Mouse (Mus musculus) 3T3-L1 (cell line): Measurements from ENCODE around the gene Setd2.

Experiments used
- DNase-seq: peaks from one replicate; pipeline ENCODE4 v3.0.0-alpha.2; 2015; ENCODE audit warnings: low read depth, low spot score

Setd2 gene

DNA sequence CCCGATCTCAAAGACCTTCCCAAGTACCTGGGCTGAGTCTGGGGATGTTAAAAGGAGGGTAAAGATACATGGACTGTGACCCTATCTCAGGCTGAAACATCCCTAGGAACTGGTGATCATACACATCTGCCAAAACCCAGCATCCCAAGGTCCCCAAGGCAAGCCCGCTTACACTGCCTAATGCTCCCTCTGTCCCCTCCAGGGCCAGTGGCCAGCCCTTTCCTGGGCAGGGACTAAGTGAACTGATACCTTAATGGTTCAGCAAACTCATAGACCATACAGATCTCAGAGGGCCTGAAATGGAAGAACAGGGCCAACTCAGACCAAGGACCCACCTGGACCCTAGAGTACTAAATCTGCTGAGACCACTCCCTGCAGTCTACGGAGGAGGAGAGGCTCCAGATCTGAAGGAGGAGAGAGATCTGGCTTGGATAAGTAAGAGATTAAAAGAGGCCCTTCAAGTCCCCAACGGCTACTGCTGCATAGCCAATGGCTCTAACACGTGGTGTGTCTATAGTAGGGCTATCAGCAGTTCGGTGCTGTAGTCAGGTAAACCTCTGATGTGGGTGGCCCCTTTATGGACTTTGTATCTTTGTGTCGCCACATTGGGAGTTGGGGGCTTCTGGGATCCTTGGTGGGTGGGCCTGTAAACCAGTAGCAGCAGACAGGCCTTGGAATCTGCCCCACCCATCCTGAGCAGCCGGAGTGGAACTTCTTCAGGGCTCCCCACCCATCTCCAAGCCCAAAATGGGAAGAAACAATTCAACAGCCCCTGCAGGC, 91.2 kb downstream of the Setd2 start:
- DNase-seq: peak; percentile 42

DNA sequence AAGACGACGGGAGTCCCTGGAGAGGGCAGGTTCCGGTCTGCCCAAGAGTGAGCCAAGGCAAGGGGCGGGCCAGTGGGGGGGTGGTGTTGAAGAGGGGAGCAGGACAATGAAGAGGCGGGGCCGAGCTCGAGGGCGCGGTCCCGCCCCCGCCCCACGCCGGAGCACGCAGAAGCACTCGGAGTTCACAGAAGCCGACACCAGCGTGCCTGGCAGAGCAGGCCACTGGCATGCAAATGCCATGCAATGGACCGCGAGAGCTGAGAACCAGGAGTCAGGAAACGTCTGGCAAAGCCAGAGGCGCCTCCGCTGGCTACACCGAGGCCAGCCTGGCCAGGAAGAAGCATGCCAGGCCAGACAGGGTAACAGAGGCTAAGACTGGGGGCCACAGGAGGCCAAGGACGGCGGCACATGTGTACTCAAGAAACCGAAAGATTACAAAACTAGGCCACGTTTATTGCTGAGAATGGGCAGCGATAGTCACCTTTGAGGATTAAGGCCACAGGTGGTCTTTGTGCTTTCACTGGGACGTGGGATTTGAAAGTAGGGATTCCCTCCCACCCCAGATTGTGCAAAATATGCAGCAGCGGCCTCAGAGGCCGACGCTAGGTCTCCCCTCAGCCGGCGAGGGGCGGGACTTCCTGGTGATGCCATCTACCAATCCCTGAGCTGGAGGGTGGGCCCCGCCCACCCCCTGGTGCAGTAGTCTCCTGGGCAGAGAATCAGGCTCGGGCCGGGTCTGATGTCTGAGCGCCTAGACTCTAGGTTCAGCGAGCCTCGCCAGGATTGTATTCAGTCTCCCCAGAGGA, 92.2 kb downstream of the Setd2 start, which contains the start of gene Nradd:
Gene Nradd (minus strand): TSS at position 92 of the 806 bp plus-strand sequence.
- DNase-seq: peak; percentile 96

DNA sequence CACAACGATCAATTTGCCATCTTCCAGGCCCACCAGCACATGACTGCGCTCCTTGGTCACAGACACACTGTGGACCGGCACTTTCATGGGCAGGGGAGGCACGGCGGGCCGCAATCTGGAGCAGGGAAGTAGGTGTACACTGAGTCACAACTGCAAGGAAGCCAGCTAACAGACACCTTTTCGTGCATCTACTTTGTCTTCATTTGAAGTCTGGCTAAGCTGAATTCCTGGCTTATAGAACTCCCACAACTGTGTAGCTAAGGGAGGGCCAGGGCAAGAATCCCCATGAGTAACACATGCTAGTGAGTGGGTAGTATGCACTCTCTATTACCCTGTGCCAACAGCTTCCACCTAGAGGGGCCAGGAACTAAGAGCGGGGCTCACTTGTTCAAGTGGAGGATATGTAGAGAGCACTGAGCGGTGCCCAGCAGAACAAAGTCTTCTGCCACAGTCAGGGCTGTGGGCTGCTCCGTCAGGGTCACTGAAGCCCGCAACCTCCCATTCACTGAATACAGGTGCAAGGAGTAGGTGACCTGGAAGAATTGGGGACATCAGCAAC, 93.0 kb downstream of the Setd2 start:
- DNase-seq: peak; percentile 20

DNA sequence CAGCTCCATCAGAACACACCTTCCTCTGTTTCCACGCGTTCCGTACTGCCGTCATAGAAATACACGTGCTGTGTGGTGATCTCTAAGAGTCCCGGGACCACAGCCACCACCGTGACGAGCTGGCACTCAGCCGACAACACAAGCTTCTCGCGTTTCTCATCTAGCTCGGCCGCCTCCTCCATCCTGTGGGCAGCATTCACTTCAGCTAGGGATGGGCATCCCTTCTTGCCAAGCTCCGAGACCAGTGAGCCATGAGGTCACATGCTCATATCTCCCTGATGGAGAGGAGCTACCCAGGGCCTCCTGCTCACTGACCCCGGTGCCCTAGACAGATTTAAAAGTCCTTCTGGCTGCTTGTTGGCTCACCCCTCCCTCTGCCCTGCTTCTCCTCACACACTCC, 97.8 kb downstream of the Setd2 start:
- no peak for DNase-seq

DNA sequence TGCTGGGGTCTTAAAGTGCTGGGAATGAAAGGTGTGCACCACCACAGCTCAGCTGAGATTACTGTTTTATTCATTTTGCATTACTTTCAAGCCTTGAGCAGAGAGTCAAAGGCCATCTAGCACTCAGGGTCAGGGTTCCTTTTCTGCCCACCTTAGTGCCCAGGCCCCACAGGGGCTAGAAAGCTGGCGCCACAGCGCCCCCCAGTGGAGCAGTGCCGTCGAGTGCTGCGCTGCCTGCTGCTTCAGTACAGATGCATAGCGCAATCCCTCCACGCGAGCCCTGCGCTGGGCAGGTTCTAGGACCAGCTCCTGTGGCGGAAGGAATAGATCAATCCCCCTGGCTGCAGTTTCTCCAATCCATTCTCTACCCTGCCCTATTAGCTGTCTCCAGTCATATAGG, 98.8 kb downstream of the Setd2 start:
- peak; percentile 29 for DNase-seq

DNA sequence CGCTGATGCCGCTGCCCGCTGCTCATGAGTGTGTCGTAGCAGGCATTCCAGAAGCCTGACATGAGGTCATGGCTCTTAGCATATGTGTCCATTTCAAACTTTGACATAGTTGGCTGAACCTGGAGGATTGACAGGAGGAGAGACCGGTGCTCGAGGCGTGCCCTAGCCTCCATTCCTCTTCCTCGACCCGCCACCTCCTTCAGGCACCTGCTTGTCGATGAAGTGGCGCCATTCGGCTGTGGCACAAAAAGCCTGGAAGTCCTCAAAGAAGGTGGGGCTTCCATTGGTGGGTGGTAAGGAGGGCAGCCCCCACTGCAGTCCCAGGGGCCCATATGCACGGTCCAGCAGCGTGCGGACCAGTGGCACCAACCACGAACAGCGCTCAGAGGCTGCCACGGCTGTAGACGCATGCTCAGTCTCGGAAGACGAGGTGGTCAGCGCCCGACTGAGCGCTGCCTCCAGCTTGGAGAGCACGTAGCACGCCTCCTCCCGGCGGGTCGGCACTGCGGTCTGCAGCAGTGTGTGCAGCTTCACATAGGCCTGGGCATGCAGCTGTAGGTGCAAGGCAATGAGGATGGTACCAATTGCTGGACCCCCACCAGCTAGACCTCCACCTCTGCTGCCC, 99.4 kb downstream of the Setd2 start:
- DNase-seq: no peak

DNA sequence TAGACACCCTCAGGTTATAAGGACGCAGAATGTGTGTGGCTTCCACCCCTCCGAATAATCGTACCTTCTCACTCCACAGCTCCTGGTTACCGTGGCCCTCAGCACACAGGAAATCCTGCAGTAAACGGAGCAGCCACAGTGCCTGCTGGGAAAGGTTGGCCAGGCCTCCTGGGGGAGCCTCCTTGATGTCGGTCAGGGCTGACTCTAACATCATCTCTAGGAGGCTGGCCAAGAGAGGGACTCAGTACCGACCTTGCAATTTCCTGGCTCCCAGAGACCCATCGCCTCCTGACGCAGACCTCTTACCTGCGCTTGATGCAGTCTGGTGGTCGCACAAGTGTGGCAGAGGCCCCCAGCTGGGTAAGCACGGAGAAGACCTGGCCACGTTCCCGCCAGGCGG, 100.3 kb downstream of the Setd2 start:
- no peak for DNase-seq

DNA sequence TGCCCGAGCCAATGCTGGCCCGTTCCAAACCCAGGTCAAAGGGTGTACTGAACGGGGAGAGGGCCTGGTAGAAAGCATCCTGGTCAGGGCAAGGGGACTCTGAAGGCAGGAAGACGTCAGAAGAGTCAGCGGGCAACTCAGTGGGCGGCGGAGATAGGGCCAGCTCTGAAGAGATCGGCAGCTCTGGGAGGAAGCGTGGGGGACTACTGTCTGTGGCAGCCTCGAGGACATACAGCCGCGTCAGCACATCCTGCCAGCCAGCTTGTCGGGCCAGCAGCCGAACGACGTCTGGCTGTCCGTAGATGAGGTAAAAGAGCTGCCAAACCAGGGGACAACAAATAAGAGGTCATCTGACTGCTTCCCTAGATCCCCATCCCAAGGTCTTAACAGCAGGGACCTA, 101.5 kb downstream of the Setd2 start:
- DNase-seq: no peak

DNA sequence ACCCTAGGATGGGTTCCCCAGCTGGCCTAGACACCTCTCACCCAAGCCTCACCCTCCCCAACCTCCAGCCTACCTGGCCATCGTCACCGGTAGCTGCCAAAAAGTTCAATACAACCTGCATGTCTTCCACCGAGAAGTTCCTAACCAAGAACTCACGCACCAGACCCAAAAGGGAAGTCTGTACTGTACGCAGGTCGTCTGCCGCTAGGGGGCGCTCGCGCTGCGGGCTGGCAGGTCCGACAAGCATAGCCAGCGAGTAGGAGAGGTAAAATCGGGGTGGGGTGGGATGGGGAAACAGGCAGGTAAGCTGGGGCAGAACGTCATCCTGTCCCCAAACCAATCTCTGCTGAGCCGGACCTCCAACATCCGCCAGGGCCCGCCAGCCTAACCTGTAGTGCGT, 102.8 kb downstream of the Setd2 start:
- peak; percentile 77 for DNase-seq

DNA sequence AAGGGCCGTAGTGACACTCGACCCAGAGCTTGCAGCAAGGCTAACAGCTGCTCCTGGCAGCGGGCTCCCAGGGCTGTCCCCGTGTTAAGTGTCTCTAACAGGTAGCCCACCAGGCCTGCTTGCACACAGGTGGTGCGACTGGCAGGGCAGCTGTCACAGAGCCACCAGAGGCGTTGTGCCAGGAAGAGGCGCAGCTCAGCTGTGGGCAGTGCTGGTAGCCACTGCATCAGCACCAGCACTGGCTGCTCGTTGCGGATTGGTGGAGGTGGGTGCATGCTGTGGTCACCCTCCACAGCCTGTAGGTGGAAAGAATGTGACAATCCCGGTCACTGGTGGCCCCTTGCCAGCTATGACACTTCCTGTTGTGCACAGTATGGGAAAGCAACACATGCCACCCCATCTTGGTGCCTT, 106.2 kb downstream of the Setd2 start:
- DNase-seq: no peak

DNA sequence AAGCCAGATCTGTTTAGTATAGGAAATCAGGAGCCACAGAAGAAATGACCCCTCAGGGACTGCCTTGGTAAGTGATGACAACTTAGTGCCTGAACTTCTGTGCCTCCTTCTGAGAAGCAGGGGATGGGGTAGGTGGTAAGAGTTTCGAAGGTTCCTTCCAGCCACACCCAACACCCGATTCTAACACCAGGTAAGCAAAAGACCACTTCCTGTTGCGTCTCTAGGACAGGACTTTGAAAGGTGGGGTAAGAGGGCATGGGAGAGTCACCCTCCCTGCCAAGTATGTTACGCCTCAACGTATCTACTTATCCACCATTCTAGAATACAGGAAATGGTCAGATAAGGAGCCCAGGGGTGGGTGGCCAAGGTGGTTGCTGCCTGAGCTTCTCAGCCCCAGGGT, 108.6 kb downstream of the Setd2 start:
- DNase-seq: no peak

DNA sequence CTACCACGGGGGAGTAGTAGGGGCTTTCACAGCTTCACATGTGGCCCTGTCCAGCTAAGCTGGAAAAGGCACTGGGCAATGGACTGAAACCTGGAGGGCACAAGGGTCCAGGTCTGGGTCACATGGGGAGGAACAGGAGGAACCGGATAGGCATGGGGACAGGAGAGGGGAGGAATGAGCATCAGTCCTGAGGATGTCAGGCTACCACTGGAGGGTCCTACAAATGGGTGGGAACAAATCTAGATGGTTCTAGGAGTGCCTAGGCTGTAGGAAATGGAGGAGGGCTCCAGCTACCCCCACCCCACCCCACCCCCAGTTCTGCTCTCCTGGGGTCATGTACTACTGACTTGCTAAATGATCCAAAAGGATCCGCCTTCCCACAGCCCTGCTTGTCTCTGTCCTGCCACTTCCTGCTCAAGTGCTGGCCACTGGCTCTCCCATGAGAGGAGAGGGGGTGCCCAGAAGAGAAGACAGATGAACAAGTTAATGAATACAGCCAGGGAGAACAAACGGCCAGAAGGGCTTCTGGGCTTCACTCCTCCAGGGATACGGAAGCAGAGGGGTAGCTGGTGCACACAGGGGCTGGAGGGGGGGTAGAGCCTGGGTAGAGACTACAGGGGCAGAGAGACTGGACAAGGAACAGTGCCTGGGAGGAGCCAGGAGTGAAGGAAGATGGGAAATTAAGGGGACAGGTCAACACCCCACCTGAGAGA, 110.6 kb downstream of the Setd2 start:
- no peak for DNase-seq

DNA sequence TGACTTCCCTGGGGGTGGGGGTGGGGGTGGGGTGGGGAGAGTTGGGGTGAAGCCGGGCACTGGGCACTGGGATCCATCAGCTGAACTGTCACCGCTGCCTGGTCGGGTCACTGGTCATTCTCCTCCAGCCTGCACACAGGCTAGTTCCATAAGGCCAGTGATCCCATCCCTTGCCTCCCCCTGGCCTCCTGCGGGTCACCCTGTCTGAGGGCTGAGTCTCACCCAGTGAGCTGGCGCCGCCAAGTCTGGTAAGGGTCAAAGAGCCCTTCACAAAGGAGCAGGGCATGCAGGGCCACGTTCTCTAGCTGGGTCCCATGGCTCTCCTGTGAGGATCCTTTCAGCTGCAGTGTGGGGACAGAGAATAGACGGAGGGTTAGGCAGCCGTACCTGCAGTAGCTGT, 111.4 kb downstream of the Setd2 start:
- no peak for DNase-seq

DNA sequence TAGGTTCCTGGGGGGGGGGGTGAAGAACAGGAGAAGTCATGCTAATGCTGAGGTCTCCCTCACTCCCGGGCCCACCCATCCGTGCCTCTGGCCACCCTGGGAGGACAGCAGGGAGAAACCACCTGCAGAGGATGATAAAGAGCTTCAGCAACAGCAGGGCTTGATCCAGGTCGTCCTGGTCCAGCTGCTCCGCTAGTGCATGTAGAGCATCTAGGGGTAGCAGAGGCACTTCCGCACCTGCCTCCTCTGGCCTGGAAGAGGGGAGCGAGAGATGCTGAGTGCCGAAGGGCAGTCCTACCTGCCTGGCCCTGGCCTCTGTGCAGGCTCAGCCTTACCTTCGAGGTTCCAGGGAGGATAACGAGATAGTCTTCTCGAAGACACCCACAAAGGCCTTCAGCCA, 111.9 kb downstream of the Setd2 start:
- DNase-seq: no peak

DNA sequence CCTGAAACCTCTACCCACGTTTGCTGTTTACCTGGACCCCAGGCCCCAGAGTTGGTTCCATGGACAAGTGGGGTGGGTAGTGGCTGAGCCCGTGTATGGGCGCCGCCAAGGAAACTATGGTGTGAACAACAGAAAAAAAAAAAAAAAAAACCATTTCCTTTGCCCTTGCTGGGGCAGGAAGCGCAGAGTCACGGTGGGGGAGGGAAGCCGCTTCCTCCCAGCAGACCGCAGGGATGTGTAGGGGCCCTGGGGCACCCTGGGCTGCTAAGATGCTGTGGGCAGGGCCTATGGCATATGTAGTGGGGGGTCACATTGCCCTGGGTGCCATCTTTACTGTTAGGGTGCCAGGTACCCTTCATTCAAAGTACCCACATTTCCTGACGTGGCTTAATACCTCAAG, 112.8 kb downstream of the Setd2 start:
- DNase-seq: no peak

DNA sequence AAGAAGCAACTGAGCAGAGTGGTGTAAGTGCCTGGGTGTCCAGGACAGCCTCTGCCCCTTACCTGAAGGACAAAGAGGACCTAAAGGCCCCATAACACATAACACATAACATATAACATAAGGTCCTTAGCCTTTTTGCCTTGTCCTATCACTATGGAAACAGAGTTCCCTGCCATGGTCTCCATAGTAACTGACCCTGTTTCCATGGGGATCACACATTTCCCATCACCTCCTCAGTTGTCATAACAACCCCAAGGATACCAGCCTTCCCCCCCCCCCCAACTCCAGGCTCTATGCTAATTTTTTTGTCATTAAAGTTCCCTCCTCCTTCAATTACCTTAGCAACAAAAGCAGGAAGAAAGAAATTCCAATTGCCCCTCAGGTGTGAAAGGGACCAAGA, 117.4 kb downstream of the Setd2 start:
- DNase-seq: no peak

DNA sequence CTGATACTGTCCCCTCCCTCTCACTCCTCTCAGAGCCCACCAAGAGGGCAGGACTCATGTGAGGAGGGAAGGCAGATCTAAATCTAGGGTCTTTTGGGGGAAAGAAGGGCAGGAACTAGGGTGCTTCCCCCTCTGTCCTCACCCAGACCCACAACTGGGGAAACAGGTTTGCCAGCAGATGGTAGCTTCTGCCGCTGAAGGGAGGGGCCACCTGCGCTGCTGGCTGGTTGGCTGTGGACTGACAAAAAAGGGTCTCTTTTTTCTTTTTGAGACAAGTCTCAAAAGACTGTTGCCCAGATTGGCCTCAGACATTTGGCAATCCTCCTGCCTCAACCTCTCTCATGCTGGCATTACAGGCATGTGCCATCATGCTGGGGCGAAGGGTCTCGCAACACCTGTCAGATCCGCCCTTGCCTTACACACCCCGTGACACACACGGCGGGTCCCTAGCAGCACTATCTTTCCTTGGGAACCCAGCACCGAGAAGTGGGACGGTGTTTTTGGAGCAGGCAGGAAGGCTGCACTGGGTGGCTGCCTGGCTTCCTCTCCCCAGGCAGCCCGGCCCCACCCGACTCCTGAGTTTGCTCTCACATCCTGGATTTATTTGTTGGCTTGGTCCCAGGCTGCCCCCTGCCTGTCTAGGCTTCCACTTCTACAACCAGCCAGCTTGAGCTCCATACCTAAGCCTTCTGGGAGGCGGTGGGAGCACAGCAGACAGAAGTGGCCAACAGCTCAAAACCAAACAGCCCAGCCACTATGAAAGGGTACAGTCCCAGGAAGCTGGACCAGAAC, 119.7 kb downstream of the Setd2 start:
- no peak for DNase-seq

DNA sequence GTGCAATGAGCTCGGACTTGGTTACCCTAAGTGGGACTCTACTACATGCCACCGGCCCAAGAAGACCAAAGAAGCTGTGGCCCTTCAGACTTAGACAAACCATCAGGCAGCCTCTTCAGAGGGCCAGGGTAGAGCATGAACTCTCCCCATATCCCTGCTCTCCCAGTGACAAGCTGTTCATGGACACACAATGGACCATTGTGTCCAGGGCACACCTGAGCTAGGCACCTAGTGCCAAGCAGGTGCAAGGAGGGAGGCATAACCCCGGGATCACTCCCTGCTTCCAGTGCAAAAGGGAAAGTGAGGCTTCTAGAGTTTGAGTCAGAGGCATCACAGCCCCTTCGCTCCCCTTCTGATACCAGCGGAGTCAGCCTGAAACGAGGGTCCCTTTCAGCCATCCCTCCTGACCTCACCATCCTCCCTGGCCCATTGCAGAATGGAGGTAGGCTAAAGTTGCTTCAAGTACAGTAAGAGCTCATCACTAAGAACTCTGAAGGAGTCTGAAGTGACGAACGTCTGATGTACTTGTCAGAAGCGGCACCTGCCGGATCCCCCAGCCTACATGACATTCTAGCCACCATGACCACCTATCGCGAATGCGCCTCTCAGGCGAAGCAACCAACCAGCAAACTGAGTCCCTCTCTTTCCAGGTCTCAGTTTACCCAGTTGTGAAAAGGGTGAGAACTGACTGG, 120.7 kb downstream of the Setd2 start:
- DNase-seq: no peak

DNA sequence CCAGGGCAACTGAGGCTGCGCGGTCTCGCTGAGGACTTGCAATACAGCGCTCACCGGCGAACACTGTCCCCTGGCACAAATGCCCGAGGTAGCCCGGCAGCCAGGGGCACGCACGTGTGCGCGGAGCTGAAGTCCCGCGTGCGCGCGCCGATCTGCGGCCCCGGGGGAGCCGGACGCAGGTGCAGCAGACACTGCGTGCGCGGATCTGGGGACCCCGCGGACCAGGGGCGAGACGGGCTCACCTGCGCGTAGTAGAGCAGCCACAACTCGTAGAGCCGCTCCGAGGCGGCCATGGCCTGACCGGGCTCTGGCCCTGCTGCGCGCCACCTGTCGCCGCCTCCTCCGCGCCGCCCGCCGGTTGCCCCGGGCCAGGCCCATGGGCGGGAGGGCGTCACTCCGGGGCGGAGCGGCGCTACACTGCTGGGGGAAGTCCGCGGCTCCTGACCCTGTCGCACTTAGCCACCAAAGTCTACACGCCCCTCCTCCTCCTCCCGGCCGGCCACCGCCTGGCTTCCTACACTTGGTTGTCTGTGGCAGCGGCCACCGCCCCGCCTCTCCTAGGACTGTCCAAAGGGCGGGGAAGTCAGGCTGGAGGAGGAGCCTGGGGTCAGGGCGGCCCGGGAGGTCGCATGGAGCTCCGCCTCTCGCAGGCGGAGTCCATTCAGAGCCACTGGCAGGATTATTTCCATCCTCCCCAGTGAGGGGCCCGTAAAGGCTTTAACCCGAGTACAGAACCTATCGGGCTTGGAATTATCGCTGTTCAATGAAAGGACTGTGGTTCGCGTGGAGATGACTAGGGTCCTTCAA, 121.5 kb downstream of the Setd2 start, which contains the start of gene Nbeal2:
Gene Nbeal2 (minus strand): TSS at position 507 of the 807 bp plus-strand sequence.
- peak; percentile 90 for DNase-seq
